Mouse (Mus musculus): ENCODE measurements around the gene Gm21962.
A peak's percentile ranks its signal among the peaks of the same experiment; 100 is the strongest.
"Not testable (repeated sequence)": the region's sequence is repeated elsewhere in the genome, so short reads cannot be mapped to it uniquely, and the experiment has no call there.

The Gm21962 gene

DNA sequence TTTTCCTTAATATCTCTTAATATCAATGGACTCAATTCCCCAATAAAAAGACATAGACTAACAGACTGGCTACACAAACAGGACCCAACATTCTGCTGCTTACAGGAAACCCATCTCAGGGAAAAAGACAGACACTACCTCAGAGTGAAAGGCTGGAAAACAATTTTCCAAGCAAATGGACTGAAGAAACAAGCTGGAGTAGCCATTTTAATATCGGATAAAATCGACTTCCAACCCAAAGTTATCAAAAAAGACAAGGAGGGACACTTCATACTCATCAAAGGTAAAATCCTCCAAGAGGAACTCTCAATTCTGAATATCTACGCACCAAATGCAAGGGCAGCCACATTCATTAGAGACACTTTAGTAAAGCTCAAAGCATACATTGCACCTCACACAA is at the start of gene Gm21962:
TSS of gene Gm21962 (plus strand) at position 301 of the 400 bp plus-strand sequence.
- not testable (repeated sequence) for DNase-seq

DNA sequence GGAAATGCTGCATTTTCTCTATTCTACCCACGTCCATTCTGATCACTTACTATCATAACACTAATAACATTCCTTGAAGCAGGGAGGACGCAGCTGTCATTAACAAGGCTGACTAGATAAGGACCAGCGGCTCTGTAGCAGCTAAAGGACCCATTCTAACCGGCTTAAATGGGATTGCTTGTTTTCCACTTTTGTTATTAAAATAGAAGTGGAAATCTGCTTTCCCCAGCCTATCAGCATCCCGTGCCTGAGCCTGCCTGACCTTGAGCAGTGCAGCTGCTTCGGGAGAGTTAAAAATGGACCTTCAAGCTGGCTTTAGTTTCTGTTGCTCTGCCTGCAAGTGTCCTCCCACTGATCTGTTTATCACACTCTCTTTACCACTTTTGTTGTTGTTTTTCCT is 49.2 kb upstream of the Gm21962 start:
- DNase-seq = no peak

DNA sequence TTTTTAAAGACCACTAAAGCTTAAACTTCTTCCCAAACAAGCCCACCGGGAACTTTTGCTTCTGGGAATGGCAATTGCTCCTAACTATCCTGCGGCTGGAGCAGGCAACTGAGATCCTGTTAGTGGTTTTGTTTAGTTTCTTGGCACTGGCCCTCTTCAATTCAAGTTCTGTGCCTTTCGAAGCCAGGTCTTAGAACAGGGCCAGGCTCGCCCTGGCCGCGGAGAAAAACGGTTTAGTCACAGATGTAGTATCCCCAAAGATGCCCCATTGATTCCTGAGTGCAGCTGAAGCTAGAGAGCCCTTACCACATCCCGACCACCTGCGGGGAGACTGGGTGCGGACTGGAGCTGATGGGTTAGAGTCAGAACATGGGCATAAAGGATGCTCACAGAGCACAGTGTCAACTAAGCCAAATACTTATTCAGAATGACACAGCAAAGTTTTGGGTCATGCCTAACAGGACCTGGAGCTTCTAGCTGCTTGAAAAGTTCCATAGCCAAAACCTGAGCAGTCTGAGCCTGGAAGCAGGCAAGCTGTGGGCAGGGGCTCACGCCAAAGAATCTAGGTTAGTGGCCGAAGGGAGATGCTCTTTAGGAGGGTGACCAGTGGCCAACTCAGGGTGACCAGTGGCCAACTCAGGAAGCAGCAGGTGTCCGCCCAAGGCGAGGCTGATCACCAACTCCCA is 48.3 kb upstream of the Gm21962 start:
- no peak for DNase-seq

DNA sequence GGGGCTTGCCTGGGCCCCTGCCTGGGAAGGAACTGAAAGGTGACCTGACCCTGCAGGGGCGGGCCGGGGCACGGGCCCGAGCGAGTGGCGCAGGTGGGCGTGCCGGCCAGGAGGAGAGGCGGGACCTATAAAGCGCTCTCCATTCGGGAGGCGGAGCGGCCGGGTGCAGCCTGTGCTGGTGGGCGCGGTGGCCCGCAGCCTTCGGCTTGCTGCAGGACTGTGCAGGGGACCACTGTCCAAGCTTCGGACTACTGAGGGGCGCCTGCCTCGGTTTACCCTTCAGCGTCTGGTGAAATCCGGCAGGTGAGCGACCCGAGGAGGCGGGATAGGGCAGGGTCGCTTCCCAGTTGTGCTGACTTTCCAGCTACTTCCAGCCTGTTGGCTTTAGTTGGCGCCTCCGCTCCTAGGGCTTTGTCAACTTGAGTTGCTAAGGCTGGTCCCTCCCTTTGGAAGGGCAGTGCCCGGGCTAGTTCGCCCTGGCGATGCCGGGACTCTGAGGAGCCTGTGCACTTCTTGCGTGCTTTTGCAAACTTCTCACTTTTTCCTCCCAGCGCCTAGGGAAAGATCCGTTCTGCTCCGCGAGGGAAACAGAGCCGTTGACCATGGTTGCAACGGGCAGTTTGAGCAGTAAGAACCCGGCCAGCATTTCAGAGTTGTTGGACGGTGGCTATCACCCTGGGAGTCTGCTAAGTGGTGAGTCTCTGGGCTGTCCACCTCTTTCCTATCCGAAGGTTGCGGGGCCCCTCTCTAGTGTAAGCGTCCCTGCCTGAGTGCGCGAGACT is 47.6 kb upstream of the Gm21962 start:
- peak; percentile 57 to 63 for DNase-seq

DNA sequence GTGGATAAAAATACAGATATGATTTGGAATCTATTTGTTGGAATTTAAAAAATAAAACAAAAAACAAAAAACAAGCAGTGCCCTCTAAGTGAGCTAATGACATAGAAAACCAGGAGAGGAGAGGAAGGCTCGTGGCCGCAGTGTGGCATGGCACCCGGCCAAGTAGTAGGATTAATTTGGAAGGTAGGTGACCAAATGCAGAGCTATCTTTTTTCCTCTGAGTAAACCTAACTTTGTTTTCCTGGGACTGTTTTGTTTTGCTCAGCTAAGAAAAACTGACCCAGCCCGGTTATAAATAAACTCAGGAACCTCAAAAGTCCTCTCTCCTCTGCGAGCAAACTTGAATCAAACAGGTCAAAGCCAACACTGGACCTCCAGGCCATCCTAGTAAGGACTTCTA is 46.3 kb upstream of the Gm21962 start:
- no peak for DNase-seq

DNA sequence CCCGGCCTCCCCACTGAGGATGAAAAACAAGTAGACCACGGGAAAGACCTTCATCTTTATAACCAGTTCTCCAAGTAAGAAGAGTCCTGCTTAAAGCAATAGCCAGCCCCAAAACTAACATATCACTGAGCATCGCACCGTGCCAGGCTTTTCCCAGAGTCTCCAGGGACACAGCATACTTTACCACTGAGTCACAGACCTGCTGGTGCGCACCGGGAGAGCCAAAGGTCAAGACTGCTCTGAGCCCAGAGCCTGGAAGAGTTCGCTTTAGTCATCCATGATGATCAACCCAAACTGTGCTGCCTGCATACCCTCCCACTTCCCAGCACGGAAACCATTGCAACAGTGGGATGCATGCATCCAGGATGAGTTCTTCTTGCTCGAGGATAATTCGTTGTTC is 37.6 kb upstream of the Gm21962 start:
- DNase-seq = no peak

DNA sequence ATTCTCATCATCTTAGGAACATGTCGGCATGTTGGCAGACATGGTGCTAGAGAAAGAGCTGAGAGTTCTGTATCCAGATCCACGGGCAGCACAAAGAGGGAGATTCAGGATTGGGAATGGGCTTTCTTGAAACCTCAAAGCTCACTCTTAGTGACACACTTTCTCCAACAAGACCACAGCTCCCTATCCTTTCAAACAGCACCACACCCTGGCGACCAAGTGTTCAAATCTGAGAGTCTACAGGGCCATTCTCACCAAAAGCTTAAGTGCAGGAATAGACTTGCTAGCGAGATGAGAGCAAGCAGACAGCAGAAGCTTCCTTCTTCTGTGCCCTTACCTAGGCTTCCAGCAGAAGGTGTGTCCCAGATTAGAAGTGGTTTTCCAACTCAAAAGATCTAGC is 34.8 kb upstream of the Gm21962 start:
- no peak for DNase-seq

DNA sequence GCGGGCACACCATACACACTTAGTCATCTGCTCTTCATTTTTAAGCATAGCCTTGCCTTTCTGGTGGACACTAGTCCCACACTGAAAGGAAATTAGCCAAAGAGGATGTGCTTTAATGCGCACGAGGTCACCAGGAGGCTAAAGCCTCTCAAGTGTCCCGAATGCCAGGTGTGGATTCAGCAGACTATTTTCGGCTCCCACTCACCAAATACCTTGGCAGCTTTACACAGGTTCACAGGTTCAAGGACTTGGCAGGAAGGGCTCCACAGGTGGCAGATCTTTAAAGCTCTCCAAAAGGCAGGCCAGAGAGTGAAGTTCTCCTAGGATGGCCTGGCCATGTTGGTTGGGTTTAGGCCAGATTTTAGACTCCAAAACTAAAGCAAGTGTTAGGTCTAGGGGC is 30.1 kb upstream of the Gm21962 start:
- no peak for DNase-seq

DNA sequence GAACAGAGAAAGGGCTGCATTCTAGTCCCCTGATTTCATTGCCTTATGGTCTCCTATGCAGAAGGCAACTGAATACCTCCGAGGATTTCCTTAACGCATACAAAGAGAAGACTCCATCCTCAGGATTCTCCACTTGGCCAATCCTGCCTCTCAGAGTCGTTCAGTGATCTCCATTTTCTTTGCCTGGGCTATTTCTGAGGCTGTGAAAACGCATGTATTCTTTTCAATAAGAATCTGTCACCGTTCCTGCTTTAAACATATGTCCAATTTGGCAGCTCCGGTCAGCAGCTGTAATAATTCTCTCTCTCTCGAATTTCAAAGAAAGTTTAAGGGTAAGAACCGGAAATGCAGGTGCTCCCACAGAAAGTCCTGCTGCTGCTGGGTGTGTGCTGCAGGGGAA is 29.2 kb upstream of the Gm21962 start:
- DNase-seq = no peak

DNA sequence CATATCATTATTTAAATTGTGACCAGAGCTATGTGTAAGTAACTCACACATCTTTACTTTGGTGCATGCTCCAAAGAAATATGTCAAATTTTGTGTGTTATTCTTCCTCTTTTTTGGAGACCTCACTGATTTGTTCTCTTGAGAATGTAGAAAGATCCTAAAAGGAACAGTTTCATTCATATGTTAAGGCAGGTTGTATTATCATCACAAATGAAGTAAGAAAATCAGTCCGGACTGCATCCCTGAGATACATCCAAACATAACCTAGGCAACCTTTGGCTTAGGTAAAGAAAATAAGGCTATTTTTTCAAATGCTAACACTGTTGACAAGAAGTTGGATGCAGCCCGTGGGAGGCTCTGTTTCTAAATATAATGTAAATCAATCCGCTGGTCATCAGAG is 28.8 kb upstream of the Gm21962 start:
- no peak for DNase-seq

DNA sequence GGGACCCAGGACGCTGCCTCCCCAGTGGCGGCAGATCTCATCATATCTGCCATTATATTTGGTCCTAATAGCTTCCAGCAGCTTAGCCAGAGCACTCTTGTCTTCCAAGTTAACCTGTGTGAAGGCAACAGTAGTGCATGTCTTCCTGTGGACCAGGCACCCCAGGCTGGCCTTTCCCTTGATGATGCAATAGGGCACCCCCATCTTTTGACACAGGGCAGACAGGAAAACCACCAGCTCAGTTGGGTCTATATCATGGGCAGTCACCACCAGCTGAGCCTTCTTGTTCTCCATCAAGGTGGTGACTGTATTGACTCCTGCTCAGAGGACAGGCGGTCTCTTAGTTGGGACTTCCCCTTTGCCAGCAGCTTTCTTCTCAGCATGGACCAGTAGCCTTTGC is 27.2 kb upstream of the Gm21962 start:
- no peak for DNase-seq

DNA sequence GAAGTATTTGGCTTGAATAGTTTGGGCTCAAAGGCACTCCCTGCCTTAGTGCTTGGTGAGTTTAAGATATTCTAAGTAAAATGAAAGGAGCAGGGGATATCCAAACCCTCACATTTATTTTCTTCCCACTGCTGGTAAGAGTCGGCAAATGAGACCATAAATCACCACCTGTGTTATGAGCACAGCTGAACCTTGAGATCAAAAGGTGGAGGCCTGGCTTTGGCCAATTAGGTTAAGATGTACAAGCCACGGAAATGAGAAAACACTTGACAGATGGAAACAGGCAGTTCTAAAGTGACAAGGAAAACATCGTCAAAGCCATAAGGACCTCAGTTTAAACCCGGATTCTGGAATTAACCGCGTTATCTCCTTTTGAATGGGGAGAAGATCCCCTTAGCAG is 26.4 kb upstream of the Gm21962 start:
- no peak for DNase-seq

DNA sequence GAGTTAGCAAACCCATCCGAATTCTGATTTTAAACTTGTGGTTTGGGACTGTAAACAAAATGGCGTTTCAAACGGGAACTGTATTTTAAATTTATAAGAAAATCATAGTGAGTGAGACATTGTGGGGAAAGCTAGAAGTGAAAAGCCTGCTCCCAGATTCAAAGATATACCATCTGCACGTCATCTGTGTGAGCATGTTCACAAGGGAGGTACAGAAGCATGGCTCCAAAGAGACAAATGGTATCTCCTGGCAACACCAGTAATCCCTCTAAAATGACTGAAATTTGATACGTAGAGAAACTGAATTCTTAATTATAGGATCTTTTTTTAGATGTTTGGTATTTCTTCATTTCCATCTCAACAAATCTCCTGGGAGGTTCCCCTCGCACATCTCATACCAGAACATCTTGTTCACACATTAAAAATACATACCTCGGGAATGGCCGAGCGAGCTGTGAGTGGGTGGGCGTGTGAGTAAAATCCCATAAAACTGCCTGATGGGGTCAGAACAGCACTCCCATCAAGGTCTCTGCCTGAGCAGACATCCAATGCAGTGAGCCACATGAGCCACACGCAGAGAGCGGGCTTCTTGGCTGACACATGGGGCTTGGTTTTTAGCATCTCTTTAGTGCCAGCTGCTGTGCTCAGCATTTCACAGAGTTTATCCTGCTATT is 23.8 kb upstream of the Gm21962 start:
- DNase-seq = no peak

DNA sequence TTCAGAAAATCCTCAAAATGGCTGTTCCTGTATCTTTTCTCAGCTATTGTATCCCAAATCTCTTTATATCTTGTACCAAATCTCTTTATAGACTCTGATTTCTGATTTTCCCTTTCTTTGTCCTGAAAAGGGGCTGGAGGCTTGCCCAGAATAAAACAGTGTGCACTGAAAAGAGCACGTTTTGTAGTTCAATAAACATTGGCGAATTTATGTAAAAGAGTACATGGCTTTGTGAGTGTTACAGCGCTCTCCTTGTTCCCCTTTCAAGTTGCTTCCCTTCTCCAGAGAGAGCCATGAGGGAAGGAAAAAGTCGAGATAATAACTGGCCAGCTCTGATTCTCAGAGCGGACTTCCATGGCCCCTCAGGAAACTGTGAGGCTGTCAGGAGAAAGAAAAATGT is 22.2 kb upstream of the Gm21962 start:
- DNase-seq = no peak

DNA sequence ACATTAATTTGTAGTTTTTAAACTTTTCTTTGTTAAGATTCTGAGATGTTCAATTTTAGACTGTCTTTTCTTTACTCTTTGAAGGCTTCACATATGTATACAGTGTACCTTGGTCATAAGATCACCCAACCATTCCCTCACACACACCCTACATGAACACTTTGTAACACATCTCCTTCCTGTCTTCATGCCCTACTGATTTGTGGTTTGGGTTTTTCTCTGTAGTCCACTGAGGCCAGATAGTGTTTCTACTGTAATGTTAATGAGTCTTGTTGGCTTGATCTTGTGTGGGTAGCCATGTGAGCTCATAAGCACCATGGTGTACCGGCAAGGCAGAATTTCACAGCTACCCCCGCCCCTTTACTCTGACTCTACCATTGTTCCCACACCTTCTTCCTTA is 18.5 kb upstream of the Gm21962 start:
- DNase-seq = no peak

DNA sequence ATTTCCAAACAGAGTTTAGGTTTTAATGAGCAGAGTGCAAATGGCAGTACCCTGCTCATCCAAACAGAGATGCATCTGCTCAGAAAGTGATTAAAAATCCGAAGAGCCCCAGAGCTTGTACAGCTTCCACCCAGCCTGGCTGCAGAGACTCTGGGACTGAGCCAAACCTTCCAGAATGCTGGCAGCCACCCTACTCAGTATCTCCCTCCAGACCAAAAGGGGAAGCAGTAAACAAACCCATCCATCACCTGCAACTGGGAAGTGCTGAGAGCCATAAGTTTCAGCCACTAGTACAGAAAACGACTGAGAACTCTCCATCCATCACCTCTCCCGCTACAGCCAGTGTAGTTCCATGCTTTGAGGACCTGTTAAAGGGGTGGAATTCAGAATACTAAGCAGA is 9.6 kb downstream of the Gm21962 start:
- DNase-seq = peak; percentile 39 to 66

DNA sequence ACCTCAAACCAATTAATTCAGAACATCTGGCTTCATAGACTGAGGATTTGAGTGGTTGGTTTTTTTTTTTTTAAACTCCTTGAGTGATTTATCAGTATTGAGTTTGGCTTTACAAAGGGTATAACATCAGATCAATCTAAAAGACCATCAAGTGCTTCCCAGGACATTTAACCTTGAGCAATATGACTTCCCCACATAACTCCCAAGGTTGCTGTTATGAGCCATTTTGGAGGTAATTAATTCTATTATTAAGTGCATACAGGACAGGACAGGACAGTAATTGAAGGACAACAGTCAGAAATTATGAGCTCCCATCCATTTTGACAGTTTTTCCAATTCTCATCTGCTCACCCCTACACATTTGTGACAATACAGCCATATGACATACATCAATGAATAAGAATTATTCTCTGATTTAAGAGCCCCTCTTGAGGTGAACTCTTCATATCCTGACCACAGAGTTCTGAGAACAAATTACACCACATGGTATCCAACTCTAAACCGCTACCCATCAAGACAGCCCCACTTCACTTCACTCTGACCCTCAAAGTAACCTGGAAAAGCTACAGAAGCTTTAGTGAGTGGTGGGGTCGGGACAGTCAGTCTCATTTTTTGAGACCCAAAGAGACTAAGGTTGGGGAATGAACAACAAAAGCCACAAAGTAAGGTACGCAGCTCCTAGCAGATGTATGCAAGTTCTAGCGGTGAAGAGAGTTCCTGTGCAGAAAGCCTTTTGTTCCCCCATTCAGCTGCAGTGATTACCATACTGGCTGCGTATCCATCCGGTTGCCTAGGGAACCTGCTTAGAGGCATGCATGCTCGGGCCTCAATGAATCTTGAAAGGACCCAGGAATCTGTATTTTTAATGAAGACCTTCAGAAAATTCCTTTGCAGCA is 11.8 kb downstream of the Gm21962 start:
- no peak for DNase-seq

DNA sequence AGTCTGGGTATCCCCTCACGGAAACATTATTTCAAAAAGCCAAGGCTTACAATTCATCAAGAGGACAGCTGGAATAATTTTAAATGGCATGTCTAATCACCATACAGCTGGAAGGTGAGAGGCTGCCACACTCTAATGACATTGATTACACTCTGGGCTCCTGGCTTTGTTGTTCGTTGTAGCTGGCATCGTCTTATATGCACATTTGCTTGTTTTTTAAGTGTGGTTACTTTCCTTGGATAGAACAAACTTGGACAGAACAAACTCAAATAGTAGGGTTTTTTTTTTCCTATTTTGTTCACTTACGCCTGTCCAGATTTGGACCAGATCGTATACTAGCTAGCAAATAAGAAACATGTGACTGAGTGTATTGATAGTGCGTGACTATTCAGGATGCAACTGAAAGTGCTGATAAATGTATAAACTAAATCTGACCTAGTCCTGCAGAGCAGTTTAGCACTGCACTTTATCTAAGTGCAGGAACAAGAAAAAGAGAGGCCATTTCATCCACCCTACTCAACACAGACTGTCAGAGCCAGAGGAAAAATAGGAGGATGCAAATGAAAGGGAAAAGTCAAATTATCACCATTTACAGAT is 12.6 kb downstream of the Gm21962 start:
- DNase-seq = no peak

DNA sequence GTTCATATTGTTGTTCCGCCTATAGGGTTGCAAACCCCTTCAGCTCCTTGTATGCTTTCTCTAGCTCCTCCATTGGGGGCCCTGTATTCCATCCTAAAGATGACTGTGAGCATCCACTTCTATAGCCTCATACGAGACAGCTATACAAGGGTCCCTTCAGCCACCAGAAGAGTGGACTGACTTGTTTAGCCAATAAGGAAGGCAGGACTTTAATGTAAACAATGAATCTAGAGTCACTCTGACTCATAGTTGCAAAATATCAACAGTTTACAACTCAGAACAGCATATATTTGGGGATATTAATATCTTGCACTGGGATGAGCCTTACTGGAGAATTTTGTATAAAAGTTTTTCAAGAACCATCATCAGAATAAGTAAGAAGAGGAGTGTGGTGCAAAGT is 15.6 kb downstream of the Gm21962 start:
- no peak for DNase-seq

DNA sequence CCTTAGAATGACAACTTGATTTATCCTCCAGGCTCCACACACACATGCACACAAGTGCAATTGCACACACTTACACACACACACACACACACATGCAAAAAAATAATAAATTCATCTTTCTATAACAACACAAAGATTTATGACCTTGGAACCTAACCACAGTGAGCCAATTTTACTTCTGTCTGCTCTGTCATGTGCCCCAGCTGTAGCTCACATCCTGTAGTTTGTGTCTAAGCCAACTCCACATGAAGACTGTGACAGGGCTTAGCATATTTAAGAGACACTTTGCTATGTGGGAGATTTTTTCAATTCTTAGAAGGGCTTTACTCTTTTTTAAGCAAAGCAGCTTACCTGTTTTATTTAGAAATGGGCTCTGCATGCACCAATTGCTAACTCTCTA is 20.2 kb downstream of the Gm21962 start:
- no peak for DNase-seq

DNA sequence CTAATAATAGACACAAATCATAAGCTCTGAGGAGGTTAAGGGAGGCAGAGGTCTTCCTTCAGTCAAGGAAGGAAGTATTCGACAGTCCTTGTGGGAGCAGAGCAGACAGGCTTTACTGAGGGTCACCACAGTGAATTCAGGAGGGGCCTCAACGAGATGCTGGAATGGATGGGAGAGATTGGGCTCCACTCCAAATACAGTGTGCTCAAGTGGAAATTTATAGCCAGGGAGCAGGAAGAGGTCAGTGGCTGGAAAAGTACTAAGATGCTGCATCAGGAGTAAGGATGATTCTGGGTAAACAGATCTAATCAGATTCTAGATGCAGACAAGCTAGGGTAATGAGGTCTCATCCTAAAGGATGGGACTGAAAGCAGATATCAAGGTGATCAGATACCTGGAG is 44.6 kb downstream of the Gm21962 start:
- DNase-seq = no peak

DNA sequence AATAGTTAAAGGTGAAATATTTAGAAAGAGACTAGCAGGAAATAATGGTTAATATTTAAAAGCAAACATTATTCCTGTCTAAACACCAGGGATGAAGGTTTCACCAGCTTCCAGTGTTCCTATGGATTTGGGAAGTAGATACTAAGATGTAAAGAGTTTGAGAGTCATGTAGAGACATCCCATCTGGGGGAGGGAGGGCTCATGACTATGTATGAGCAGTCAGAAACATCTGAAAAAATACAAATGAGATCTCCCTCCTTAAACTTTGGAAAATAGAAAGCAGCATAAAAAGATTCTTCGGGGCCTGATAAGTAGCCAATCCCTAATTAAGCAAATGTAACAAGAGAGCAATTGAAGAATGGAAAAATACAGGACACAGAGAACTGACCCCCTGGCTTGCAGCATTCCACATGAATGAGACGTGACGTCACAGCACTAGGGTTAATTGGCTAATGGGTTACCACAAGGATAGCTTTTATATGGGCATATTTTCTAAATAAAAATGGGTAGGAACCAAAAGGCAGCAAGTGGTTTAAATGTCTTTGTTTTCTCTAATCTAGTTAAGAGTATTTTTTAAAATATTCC is 45.3 kb downstream of the Gm21962 start:
- no peak for DNase-seq

Measured in lung, postnatal 4 days (tissue).